Mouse (Mus musculus) liver, embryonic 16.5 days (tissue): ENCODE measurements around the gene Ankfn1. TPM values are rescaled to one million over a fixed set of nuclear protein-coding genes. Genes with fewer than 3 reads are reported as not detected.

Experiments
- ATAC-seq: fragments of 200-750 bp; cut with Nextera tagmentation; 2 replicates; pipeline ENCODE4 v1.8.0; 2017; ENCODE audit warnings: low read depth, mild to moderate bottlenecking, moderate number of reproducible peaks, moderate library complexity
- H3K27ac ChIP-seq: fragments of 300-500 bp; sonication (generic); 2 replicates; pipeline ENCODE4 v1.5.1; 2014; ENCODE audit warnings: mild to moderate bottlenecking, low read length
- H3K27me3 ChIP-seq: fragments of 300-500 bp; sonication (generic); 2 replicates; pipeline ENCODE4 v1.6.1; 2014; ENCODE audit warnings: low read depth, low read length, mixed read lengths; ENCODE audit not compliant: control insufficient read depth, insufficient read depth
- H3K36me3 ChIP-seq: fragments of 300-500 bp; sonication (generic); 2 replicates; pipeline ENCODE4 v1.6.1; 2014; ENCODE audit warnings: mild to moderate bottlenecking; ENCODE audit not compliant: control insufficient read depth, insufficient read depth
- H3K4me1 ChIP-seq: fragments of 300-500 bp; sonication (generic); 2 replicates; pipeline ENCODE4 v1.6.1; 2014; ENCODE audit warnings: low read depth, low read length, mixed read lengths; ENCODE audit not compliant: control insufficient read depth
- H3K4me2 ChIP-seq: fragments of 300-500 bp; sonication (generic); 2 replicates; pipeline ENCODE4 v1.6.1; 2014; ENCODE audit warnings: low read depth, low read length, mixed read lengths
- H3K4me3 ChIP-seq: fragments of 300-500 bp; sonication (generic); 2 replicates; pipeline ENCODE4 v1.5.1; 2014; ENCODE audit warnings: low read depth, mild to moderate bottlenecking, low read length
- H3K9ac ChIP-seq: fragments of 300-500 bp; sonication (generic); 2 replicates; pipeline ENCODE4 v1.6.1; 2014; ENCODE audit warnings: low read depth, low read length
- H3K9me3 ChIP-seq: fragments of 300-500 bp; sonication (generic); replicated peaks from 2 replicates; pipeline ENCODE4 v1.6.1; 2016; ENCODE audit warnings: low read length; ENCODE audit not compliant: control insufficient read depth
- WGBS: fragments of 180-500 bp; shearing (Covaris S2); extraction: QIAGEN DNeasy Blood & Tissue Kit; methylation state at CpG from one replicate; pipeline ENCODE4 v1.1.7; 2014; ENCODE audit not compliant: insufficient replicate concordance; 5-methylcytosine and 5-hydroxymethylcytosine counted together
- polyA plus RNA-seq: library from polyadenylated mRNA; unstranded; fragments of >200 nt; fragmentation: Nextera tagmentation; extraction: Ambion mirVana; gene quantifications from 2 replicates; pipeline ENCODE4 v1.2.1, GENCODE M21; 2015

Ankfn1 gene
- polyA plus RNA-seq, 1 experiment from 2014 or later = not detected

- no peak overlapping the region for H3K9ac ChIP-seq
- H3K9me3 ChIP-seq = no peaks in the 10 kb centered on the region
- 58% methylated on average over 11 of the region's 11 CpGs for WGBS
- H3K4me2 ChIP-seq = no peak overlapping the region
- no peaks in the 10 kb centered on the region for H3K27me3 ChIP-seq
- no peak overlapping the region for H3K4me3 ChIP-seq
- no peaks in the 10 kb centered on the region for H3K36me3 ChIP-seq
- no peaks in the 10 kb centered on the region for H3K4me1 ChIP-seq
- H3K27ac ChIP-seq = no peak overlapping the region
- no peak for ATAC-seq
These were observed 203.1 kb downstream of the Ankfn1 start for GRCm38 (mm10) chr11:89574269-89574838.

- Histone ChIP-seq H3K36me3 (no peaks in the 10 kb centered on the region), H3K4me2 (no peak overlapping the region), H3K4me1 (no peaks in the 10 kb centered on the region), H3K9ac (no peak overlapping the region), H3K27ac (no peak overlapping the region), H3K9me3 (no peaks in the 10 kb centered on the region), H3K4me3 (no peak overlapping the region), H3K27me3 (no peaks in the 10 kb centered on the region)
- no peak for ATAC-seq
- WGBS = 56% methylated on average over 11 of the region's 11 CpGs
These were observed 207.9 kb downstream of the Ankfn1 start for GRCm38 (mm10) chr11:89569391-89570145.

- WGBS = 59% methylated on average over 4 of the region's 4 CpGs
- no peak for ATAC-seq
- no peak overlapping the region for H3K27ac ChIP-seq
These were observed 209.2 kb downstream of the Ankfn1 start for GRCm38 (mm10) chr11:89568246-89568645.

GRCm38 (mm10) chr11:89551441-89551840 lies 226.0 kb downstream of the Ankfn1 start:
- no peak for ATAC-seq
- H3K27me3 ChIP-seq = no peaks in the 10 kb centered on the region
- H3K27ac ChIP-seq = no peak overlapping the region
- no peak overlapping the region for H3K9ac ChIP-seq
- H3K4me2 ChIP-seq = no peak overlapping the region
- H3K36me3 ChIP-seq = no peaks in the 10 kb centered on the region
- no peaks in the 10 kb centered on the region for H3K9me3 ChIP-seq
- 73% methylated on average over 11 of the region's 11 CpGs for WGBS
- no peak overlapping the region for H3K4me3 ChIP-seq
- H3K4me1 ChIP-seq = no peaks in the 10 kb centered on the region

More at GRCm38 (mm10) chr11:89568246-89568645, 209.2 kb downstream of the Ankfn1 start:
- Histone ChIP-seq H3K9ac (no peak overlapping the region), H3K4me2 (no peak overlapping the region), H3K4me3 (no peak overlapping the region), H3K27me3 (no peaks in the 10 kb centered on the region), H3K4me1 (no peaks in the 10 kb centered on the region), H3K9me3 (no peaks in the 10 kb centered on the region), H3K36me3 (no peaks in the 10 kb centered on the region)

GRCm38 (mm10) chr11:89550921-89551320 lies 226.5 kb downstream of the Ankfn1 start:
- ATAC-seq = no peak
- Histone ChIP-seq H3K4me1 (no peaks in the 10 kb centered on the region), H3K27me3 (no peaks in the 10 kb centered on the region), H3K4me2 (no peak overlapping the region), H3K27ac (no peak overlapping the region), H3K9me3 (no peaks in the 10 kb centered on the region), H3K36me3 (no peaks in the 10 kb centered on the region), H3K4me3 (no peak overlapping the region), H3K9ac (no peak overlapping the region)
- WGBS = 54% methylated on average over 3 of the region's 3 CpGs

GRCm38 (mm10) chr11:89548786-89549185 lies 228.7 kb downstream of the Ankfn1 start:
- no peaks in the 10 kb centered on the region for H3K9me3 ChIP-seq
- H3K36me3 ChIP-seq = no peaks in the 10 kb centered on the region
- no peaks in the 10 kb centered on the region for H3K27me3 ChIP-seq
- no peak overlapping the region for H3K4me2 ChIP-seq
- no peak for ATAC-seq
- no peak overlapping the region for H3K4me3 ChIP-seq
- no peak overlapping the region for H3K9ac ChIP-seq
- H3K4me1 ChIP-seq = no peaks in the 10 kb centered on the region
- no peak overlapping the region for H3K27ac ChIP-seq
- WGBS = 40% methylated on average over 4 of the region's 4 CpGs

GRCm38 (mm10) chr11:89546164-89546563 lies 231.3 kb downstream of the Ankfn1 start:
- H3K9me3 ChIP-seq = no peaks in the 10 kb centered on the region
- H3K9ac ChIP-seq = no peak overlapping the region
- H3K27me3 ChIP-seq = no peaks in the 10 kb centered on the region
- no peaks in the 10 kb centered on the region for H3K4me1 ChIP-seq
- no peak overlapping the region for H3K4me2 ChIP-seq
- 33% methylated on average over 7 of the region's 7 CpGs for WGBS
- no peaks in the 10 kb centered on the region for H3K36me3 ChIP-seq
- no peak for ATAC-seq
- no peak overlapping the region for H3K27ac ChIP-seq
- H3K4me3 ChIP-seq = no peak overlapping the region

- no peak overlapping the region for H3K27ac ChIP-seq
- no peak for ATAC-seq
- no peak overlapping the region for H3K4me2 ChIP-seq
- H3K4me3 ChIP-seq = no peak overlapping the region
- H3K4me1 ChIP-seq = no peaks in the 10 kb centered on the region
- H3K9me3 ChIP-seq = no peaks in the 10 kb centered on the region
- 8% methylated on average over 29 of the region's 29 CpGs for WGBS
- no peaks in the 10 kb centered on the region for H3K36me3 ChIP-seq
- no peaks in the 10 kb centered on the region for H3K27me3 ChIP-seq
- H3K9ac ChIP-seq = no peak overlapping the region
These were observed 232.3 kb downstream of the Ankfn1 start for GRCm38 (mm10) chr11:89544856-89545817.
